Comparison of ENCODE assay signal across 19 mouse cellular contexts in genomic region chr1:43864758-43865157, GRCm38 (mm10).
"Had no signal": no experiment of that assay in that cellular context is flagged by ENCODE, and none has a peak within 500 bp of the region (broad histone marks: within the 10 kb centered on the region; RNA-seq: fewer than 3 reads in every experiment).

No protein-coding gene starts in this region.

- H3K4me3 ChIP-seq: heart, adult 2 months; heart, embryonic 13.5 days; heart, embryonic 15.5 days; hindbrain, embryonic 13.5 days; hindbrain, embryonic 15.5 days; limb, embryonic 13.5 days; limb, embryonic 15.5 days; liver, embryonic 12.5 days had no signal

- H3K27ac ChIP-seq: heart, adult 2 months; heart, embryonic 13.5 days; heart, embryonic 15.5 days; hindbrain, embryonic 13.5 days; hindbrain, embryonic 15.5 days; hindbrain, postnatal 0 days; limb, embryonic 13.5 days; limb, embryonic 15.5 days; liver, embryonic 12.5 days; liver, embryonic 14.5 days had no signal

- H3K4me1 ChIP-seq: heart, embryonic 13.5 days; heart, embryonic 15.5 days; hindbrain, embryonic 13.5 days; hindbrain, embryonic 15.5 days; limb, embryonic 13.5 days; limb, embryonic 15.5 days; liver, embryonic 12.5 days had no signal

- H3K36me3 ChIP-seq: heart, embryonic 13.5 days; heart, embryonic 15.5 days; hindbrain, embryonic 13.5 days; hindbrain, embryonic 15.5 days; limb, embryonic 13.5 days; limb, embryonic 15.5 days; liver, embryonic 12.5 days had no signal

- DNase-seq: gastrocnemius, postnatal 14 days; gastrocnemius, postnatal 36 days; heart, adult 2 months; heart, postnatal 14 days; heart, postnatal 36 days; kidney, adult 18-20 months; layer of hippocampus, adult 9-11 months; layer of hippocampus, postnatal 36 days; left cerebral cortex, postnatal 4 days; lung, adult 18-20 months had no signal

- H3K27me3 ChIP-seq: heart, embryonic 13.5 days; heart, embryonic 15.5 days; hindbrain, embryonic 13.5 days; hindbrain, embryonic 15.5 days; limb, embryonic 13.5 days; limb, embryonic 15.5 days; liver, embryonic 12.5 days had no signal
